Mouse (Mus musculus) forebrain, embryonic 11.5 days (tissue): Measurements from ENCODE around the gene Btbd7. TPM values are rescaled to one million over a fixed set of nuclear protein-coding genes. Genes with fewer than 3 reads are reported as not detected.

Experiments used
- ATAC-seq: fragments of 200-750 bp; cut with Nextera tagmentation; replicated peaks from 2 replicates; pipeline ENCODE4 v1.8.0; 2017; ENCODE audit warnings: moderate TSS enrichment; ENCODE audit not compliant: low FRiP score
- DNase-seq: peaks from one replicate; pipeline ENCODE4 v3.0.0-alpha.2; 2017; ENCODE audit warnings: low spot score
- H3K27ac ChIP-seq: fragments of 300-500 bp; sonication (generic); 2 replicates; pipeline ENCODE4 v1.5.1; 2014; ENCODE audit warnings: low read depth, low read length
- H3K27me3 ChIP-seq: fragments of 300-500 bp; sonication (generic); 2 replicates; pipeline ENCODE4 v1.6.1; 2014; ENCODE audit warnings: mild to moderate bottlenecking, low read length, mixed read lengths; ENCODE audit not compliant: control insufficient read depth, insufficient read depth
- H3K36me3 ChIP-seq: fragments of 300-500 bp; sonication (generic); 2 replicates; pipeline ENCODE4 v1.6.1; 2014; ENCODE audit warnings: mild to moderate bottlenecking, low read length, moderate library complexity, mixed read lengths; ENCODE audit not compliant: control insufficient read depth, insufficient read depth
- H3K4me1 ChIP-seq: fragments of 300-500 bp; sonication (generic); replicated peaks from 2 replicates; pipeline ENCODE4 v1.6.1; 2014; ENCODE audit warnings: low read length, mixed read lengths; ENCODE audit not compliant: control insufficient read depth, insufficient read depth
- H3K4me2 ChIP-seq: fragments of 300-500 bp; sonication (generic); 2 replicates; pipeline ENCODE4 v1.6.1; 2014; ENCODE audit warnings: low read depth, mild to moderate bottlenecking, low read length, moderate library complexity, mixed read lengths; ENCODE audit not compliant: severe bottlenecking
- H3K4me3 ChIP-seq: fragments of 300-500 bp; sonication (generic); 2 replicates; pipeline ENCODE4 v1.5.1; 2014; ENCODE audit warnings: low read depth, low read length
- H3K9ac ChIP-seq: fragments of 300-500 bp; sonication (generic); 2 replicates; pipeline ENCODE4 v1.6.1; 2014; ENCODE audit warnings: low read length
- H3K9me3 ChIP-seq: fragments of 300-500 bp; sonication (generic); 2 replicates; pipeline ENCODE4 v1.6.1; 2016; ENCODE audit warnings: low read length, mixed read lengths; ENCODE audit not compliant: control insufficient read depth
- WGBS: fragments of 180-500 bp; shearing (Covaris S2); extraction: QIAGEN DNeasy Blood & Tissue Kit; methylation state at CpG from one replicate; pipeline ENCODE4 v1.1.7; 2014; 5-methylcytosine and 5-hydroxymethylcytosine counted together
- polyA plus RNA-seq: library from polyadenylated mRNA; unstranded; fragments of >200 nt; fragmentation: Nextera tagmentation; extraction: Ambion mirVana; gene quantifications from 2 replicates; pipeline ENCODE4 v1.2.1, GENCODE M21; 2014

Gene Btbd7
- polyA plus RNA-seq, 1 experiment from 2014 or later: 21.9 TPM

DNA sequence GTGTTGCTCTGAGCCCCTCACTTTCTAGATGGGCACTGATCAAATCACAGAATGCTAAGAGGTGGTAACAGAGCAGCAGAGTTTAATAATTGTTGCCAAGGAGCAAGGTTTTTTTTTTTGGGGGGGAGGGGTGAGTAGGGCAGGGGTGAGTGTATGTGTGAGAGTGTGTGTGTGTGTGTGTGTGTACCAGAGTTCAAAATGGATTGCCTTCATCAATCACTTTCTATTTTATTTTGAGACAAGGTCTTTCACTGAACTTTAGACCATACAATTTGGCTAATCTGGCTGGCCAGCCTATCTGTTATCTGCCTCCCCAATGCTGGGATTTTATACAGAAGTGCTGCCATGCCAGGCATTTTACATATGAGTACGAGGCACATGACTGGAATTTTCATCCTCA is 63.4 kb downstream of the Btbd7 start:
- no peaks in the 10 kb centered on the region for H3K27me3 ChIP-seq
- H3K4me1 ChIP-seq: no peaks in the 10 kb centered on the region
- H3K9ac ChIP-seq: no peak overlapping the region
- 94% methylated on average over 1 of the region's 1 CpGs for WGBS
- H3K4me3 ChIP-seq: no peak overlapping the region
- ATAC-seq (no peak), DNase-seq (no peak)
- H3K36me3 ChIP-seq: peaks cover 2% of the 10 kb centered on the region; the same call in 1 of the 2 replicates
- no peaks in the 10 kb centered on the region for H3K9me3 ChIP-seq
- H3K4me2 ChIP-seq: no peak overlapping the region
- H3K27ac ChIP-seq: no peak overlapping the region

DNA sequence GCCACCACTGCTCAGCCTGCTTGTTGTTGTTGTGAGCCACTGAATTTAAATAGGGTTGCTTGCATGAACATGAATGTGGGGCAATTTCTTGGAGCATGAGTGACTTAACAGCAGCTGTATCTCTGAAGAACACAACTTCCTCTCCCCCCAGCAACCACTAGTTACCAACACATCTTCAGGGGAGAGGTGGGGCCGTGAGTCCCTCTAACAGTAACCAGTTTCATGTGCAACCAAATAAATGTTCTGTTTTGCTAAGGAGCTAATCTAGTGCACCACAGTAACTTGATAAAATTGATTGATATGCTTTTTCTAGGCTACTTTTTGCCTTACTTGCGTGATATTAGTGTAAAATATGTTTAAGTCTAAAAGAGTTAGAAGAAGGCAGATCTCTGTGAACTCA is 78.7 kb downstream of the Btbd7 start:
- DNase-seq: no peak
- ATAC-seq: no peak
- H3K4me2 ChIP-seq: no peak overlapping the region
- no peak overlapping the region for H3K4me3 ChIP-seq
- H3K27ac ChIP-seq: no peak overlapping the region
- H3K9ac ChIP-seq: no peak overlapping the region
- no peaks in the 10 kb centered on the region for H3K9me3 ChIP-seq
- no peaks in the 10 kb centered on the region for H3K27me3 ChIP-seq
- WGBS: 89% methylated on average over 2 of the region's 2 CpGs
- H3K36me3 ChIP-seq: peaks cover 4% of the 10 kb centered on the region; the same call in 1 of the 2 replicates
- no peaks in the 10 kb centered on the region for H3K4me1 ChIP-seq

- Histone ChIP-seq H3K9me3 (no peaks in the 10 kb centered on the region), H3K4me3 (no peak overlapping the region), H3K27me3 (no peaks in the 10 kb centered on the region), H3K27ac (no peak overlapping the region), H3K4me2 (no peak overlapping the region), H3K36me3 (no peaks in the 10 kb centered on the region; the same call in 1 of the 2 replicates), H3K4me1 (no peaks in the 10 kb centered on the region), H3K9ac (no peak overlapping the region)
- ATAC-seq (no peak), DNase-seq (no peak)
- WGBS: 89% methylated on average over 7 of the region's 7 CpGs
Measured at GRCm38 (mm10) chr12:102787927-102788326, 90.3 kb downstream of the Btbd7 start.

DNA sequence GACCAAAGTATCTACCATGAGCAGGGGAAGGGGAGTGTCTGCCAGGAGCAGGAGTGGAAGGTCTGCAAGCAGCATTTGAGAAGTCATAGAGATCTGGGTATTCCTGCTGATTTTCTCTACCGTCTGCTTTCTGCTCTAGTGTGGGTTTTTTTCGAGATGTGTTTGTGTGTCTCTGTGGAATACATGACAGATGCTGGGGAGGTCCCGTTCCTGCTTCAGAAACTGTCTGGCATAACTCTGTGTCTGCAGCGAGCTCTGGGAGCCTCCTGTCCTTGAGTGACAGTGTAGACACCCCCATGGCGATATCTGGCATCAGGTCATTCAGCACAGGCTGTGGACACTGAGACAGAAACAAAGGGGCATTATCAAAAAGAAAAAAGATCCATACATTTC is 92.7 kb downstream of the Btbd7 start:
- H3K27ac ChIP-seq: no peak overlapping the region
- 93% methylated on average over 5 of the region's 5 CpGs for WGBS

GRCm38 (mm10) chr12:102784899-102785592 is 93.2 kb downstream of the Btbd7 start:
- Histone ChIP-seq H3K4me2 (no peak overlapping the region), H3K4me3 (no peak overlapping the region), H3K4me1 (no peaks in the 10 kb centered on the region), H3K36me3 (no peaks in the 10 kb centered on the region; the same call in 1 of the 2 replicates), H3K27me3 (no peaks in the 10 kb centered on the region), H3K9ac (no peak overlapping the region), H3K9me3 (no peaks in the 10 kb centered on the region), H3K27ac (no peak overlapping the region)
- ATAC-seq (no peak), DNase-seq (no peak)
- 93% methylated on average over 19 of the region's 19 CpGs for WGBS

More for the DNA sequence above, 92.7 kb downstream of the Btbd7 start:
- no peaks in the 10 kb centered on the region for H3K4me1 ChIP-seq
- H3K9ac ChIP-seq: no peak overlapping the region
- ATAC-seq (no peak), DNase-seq (no peak)
- H3K27me3 ChIP-seq: no peaks in the 10 kb centered on the region
- no peak overlapping the region for H3K4me3 ChIP-seq
- no peaks in the 10 kb centered on the region; the same call in 1 of the 2 replicates for H3K36me3 ChIP-seq
- H3K9me3 ChIP-seq: no peaks in the 10 kb centered on the region
- no peak overlapping the region for H3K4me2 ChIP-seq

DNA sequence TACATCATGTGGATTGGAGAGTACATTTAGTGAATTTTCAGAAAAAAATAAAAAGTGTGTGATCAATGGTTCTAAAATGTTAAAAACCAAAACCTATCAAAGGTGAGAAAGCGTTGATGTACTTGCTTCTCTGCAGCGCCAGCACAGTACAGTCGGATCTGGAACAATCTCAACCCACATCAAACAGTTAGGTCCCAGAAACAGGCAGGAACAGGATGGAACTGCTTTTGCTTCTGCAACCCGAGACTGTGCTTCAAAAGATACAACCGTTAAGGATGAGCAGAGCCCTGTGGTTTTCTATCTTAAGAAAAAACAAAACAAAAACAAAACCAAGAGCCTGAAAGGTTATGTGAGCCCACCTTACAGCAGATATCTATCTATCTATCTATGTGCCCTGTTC is 95.4 kb downstream of the Btbd7 start:
- ATAC-seq: no peak
- no peak for DNase-seq
- Histone ChIP-seq H3K9ac (no peak overlapping the region), H3K4me3 (no peak overlapping the region), H3K27ac (no peak overlapping the region), H3K9me3 (no peaks in the 10 kb centered on the region), H3K36me3 (no peaks in the 10 kb centered on the region; the same call in 1 of the 2 replicates), H3K4me1 (no peaks in the 10 kb centered on the region), H3K4me2 (no peak overlapping the region), H3K27me3 (no peaks in the 10 kb centered on the region)
- WGBS: 91% methylated on average over 5 of the region's 5 CpGs

GRCm38 (mm10) chr12:102779452-102779851 is 98.8 kb downstream of the Btbd7 start:
- DNase-seq (no peak), ATAC-seq (no peak)
- Histone ChIP-seq H3K4me3 (no peak overlapping the region), H3K27me3 (no peaks in the 10 kb centered on the region), H3K4me2 (no peak overlapping the region), H3K9ac (no peak overlapping the region), H3K9me3 (no peaks in the 10 kb centered on the region), H3K36me3 (peaks cover 3% of the 10 kb centered on the region; the same call in 1 of the 2 replicates), H3K27ac (no peak overlapping the region), H3K4me1 (no peaks in the 10 kb centered on the region)
- WGBS: 51% methylated on average over 3 of the region's 3 CpGs

DNA sequence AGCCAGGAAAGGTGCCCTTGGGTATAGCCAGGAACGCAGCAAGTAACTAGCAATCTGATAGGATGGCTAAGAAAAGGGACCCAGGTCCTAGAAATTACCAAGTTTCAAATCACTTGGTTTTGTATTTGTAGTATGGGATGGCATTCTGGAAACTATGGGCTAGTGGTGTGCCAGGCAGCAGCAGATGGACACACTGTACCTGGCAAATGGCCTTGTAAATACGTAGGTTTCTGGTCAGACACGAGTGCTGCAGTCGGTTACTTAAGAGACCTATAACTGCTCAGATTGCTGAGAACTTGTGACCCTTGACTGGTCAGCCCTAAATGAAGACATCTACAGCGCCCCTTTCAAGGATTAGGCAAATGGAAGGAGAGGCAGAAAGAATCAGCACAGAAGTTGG is 100.1 kb downstream of the Btbd7 start:
- Histone ChIP-seq H3K27me3 (no peaks in the 10 kb centered on the region), H3K9ac (no peak overlapping the region), H3K4me3 (no peak overlapping the region), H3K4me2 (no peak overlapping the region), H3K4me1 (no peaks in the 10 kb centered on the region), H3K36me3 (peaks cover 3% of the 10 kb centered on the region; the same call in 1 of the 2 replicates), H3K9me3 (no peaks in the 10 kb centered on the region), H3K27ac (no peak overlapping the region)
- ATAC-seq: no peak
- 84% methylated on average over 5 of the region's 5 CpGs for WGBS
- no peak for DNase-seq

GRCm38 (mm10) chr12:102776035-102776434 is 102.2 kb downstream of the Btbd7 start:
- DNase-seq: no peak
- 92% methylated on average over 14 of the region's 14 CpGs for WGBS
- Histone ChIP-seq H3K9me3 (no peaks in the 10 kb centered on the region), H3K4me2 (no peak overlapping the region), H3K36me3 (peaks cover 12% of the 10 kb centered on the region), H3K9ac (no peak overlapping the region), H3K4me1 (no peaks in the 10 kb centered on the region), H3K27me3 (no peaks in the 10 kb centered on the region), H3K4me3 (no peak overlapping the region), H3K27ac (no peak overlapping the region)
- no peak for ATAC-seq
